Mouse (Mus musculus) forebrain, embryonic 15.5 days (tissue): ENCODE measurements around the gene A530084C06Rik. TPM values are rescaled to one million over a fixed set of nuclear protein-coding genes. Genes with fewer than 3 reads are reported as not detected.

Experiments used
- ATAC-seq: fragments of 200-750 bp; cut with Nextera tagmentation; replicated peaks from 2 replicates; pipeline ENCODE4 v1.8.0; 2017; ENCODE audit warnings: mild to moderate bottlenecking, moderate TSS enrichment, moderate library complexity
- H3K27ac ChIP-seq: fragments of 300-500 bp; sonication (generic); replicated peaks from 2 replicates; pipeline ENCODE4 v1.5.1; 2015; ENCODE audit warnings: mild to moderate bottlenecking, inconsistent platforms
- H3K27me3 ChIP-seq: fragments of 300-500 bp; sonication (generic); 2 replicates; pipeline ENCODE4 v1.6.1; 2015; ENCODE audit warnings: inconsistent platforms
- H3K36me3 ChIP-seq: fragments of 300-500 bp; sonication (generic); 2 replicates; pipeline ENCODE4 v1.6.1; 2015; ENCODE audit warnings: mild to moderate bottlenecking, inconsistent platforms
- H3K4me1 ChIP-seq: fragments of 300-500 bp; sonication (generic); 2 replicates; pipeline ENCODE4 v1.6.1; 2015; ENCODE audit warnings: inconsistent platforms
- H3K4me2 ChIP-seq: fragments of 300-500 bp; sonication (generic); replicated peaks from 2 replicates; pipeline ENCODE4 v1.6.1; 2015; ENCODE audit warnings: mild to moderate bottlenecking, inconsistent platforms
- H3K4me3 ChIP-seq: fragments of 300-500 bp; sonication (generic); 2 replicates; pipeline ENCODE4 v1.5.1; 2015; ENCODE audit warnings: mild to moderate bottlenecking, inconsistent platforms
- H3K9ac ChIP-seq: fragments of 300-500 bp; sonication (generic); replicated peaks from 2 replicates; pipeline ENCODE4 v1.6.1; 2015; ENCODE audit warnings: mild to moderate bottlenecking, inconsistent platforms
- H3K9me3 ChIP-seq: fragments of 300-500 bp; sonication (generic); 2 replicates; pipeline ENCODE4 v1.6.1; 2016; ENCODE audit warnings: inconsistent platforms
- WGBS: fragments of 180-500 bp; shearing (Covaris S2); methylation state at CpG from one replicate; pipeline ENCODE4 v1.1.7; 2015; ENCODE audit warnings: mixed read lengths; 5-methylcytosine and 5-hydroxymethylcytosine counted together
- polyA plus RNA-seq: library from polyadenylated mRNA; unstranded; fragments of >200 nt; fragmentation: Nextera tagmentation; extraction: Ambion mirVana; gene quantifications from 2 replicates; pipeline ENCODE4 v1.2.1, GENCODE M21; 2015

Gene A530084C06Rik
- polyA plus RNA-seq, 1 experiment from 2014 or later, result not detected

DNA sequence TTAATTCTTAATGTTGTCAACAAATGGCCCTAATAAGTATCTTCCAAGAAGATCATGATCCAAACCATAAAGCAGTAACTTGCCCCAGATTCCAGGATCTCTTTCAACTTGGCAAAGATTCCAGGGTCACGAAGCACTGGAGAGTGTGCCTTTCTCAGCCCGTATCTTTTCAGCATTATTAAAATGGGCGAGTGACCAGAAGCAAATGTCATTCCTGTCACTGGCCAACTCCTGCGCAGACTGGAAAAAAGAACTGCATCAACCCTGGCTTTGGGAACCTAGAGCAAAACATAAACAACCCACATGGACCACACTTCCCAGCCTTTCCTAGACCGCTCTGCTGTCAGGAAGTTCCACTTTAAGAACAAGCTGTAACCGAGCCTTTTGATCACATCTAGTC, 5.3 kb upstream of the A530084C06Rik start:
- no peak overlapping the region for H3K9ac ChIP-seq
- H3K27me3 ChIP-seq, result peaks cover 42% of the 10 kb centered on the region
- H3K36me3 ChIP-seq, result no peaks in the 10 kb centered on the region
- 61% methylated on average over 6 of the region's 6 CpGs for WGBS
- no peak for ATAC-seq
- H3K4me1 ChIP-seq, result peaks cover 6% of the 10 kb centered on the region
- H3K9me3 ChIP-seq, result no peaks in the 10 kb centered on the region
- H3K4me2 ChIP-seq, result no peak overlapping the region
- no peak overlapping the region for H3K4me3 ChIP-seq
- no peak overlapping the region for H3K27ac ChIP-seq

DNA sequence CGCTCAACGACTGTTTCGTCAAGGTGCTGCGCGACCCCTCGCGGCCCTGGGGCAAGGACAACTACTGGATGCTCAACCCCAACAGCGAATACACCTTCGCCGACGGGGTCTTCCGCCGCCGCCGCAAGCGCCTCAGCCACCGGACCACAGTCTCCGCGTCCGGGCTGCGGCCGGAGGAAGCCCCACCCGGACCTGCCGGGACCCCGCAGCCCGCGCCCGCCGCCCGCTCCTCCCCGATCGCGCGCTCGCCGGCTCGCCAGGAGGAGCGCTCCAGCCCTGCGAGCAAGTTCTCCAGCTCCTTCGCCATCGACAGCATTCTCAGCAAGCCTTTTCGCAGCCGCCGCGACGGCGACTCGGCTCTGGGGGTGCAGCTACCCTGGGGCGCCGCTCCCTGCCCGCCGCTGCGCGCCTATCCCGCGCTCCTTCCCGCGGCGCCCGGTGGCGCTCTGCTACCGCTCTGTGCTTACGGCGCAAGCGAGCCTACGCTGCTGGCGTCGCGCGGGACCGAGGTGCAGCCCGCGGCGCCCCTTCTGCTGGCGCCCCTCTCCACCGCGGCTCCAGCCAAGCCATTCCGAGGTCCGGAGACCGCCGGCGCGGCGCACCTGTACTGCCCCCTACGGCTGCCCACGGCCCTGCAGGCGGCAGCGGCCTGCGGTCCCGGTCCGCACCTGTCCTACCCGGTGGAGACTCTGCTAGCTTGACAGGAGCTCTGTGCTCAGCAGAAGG, 449 bp upstream of the A530084C06Rik start:
- Histone ChIP-seq H3K4me2 (peak overlapping the region; percentile 98), H3K9me3 (no peaks in the 10 kb centered on the region), H3K4me3 (peak overlapping the region; percentile 52), H3K27ac (peak overlapping the region; percentile 33), H3K4me1 (peaks cover 29% of the 10 kb centered on the region), H3K36me3 (no peaks in the 10 kb centered on the region), H3K27me3 (peaks cover 90% of the 10 kb centered on the region), H3K9ac (peak overlapping the region; percentile 53)
- WGBS, result under 1% methylated on average over 85 of the region's 92 CpGs
- peak; percentile 68 for ATAC-seq

DNA sequence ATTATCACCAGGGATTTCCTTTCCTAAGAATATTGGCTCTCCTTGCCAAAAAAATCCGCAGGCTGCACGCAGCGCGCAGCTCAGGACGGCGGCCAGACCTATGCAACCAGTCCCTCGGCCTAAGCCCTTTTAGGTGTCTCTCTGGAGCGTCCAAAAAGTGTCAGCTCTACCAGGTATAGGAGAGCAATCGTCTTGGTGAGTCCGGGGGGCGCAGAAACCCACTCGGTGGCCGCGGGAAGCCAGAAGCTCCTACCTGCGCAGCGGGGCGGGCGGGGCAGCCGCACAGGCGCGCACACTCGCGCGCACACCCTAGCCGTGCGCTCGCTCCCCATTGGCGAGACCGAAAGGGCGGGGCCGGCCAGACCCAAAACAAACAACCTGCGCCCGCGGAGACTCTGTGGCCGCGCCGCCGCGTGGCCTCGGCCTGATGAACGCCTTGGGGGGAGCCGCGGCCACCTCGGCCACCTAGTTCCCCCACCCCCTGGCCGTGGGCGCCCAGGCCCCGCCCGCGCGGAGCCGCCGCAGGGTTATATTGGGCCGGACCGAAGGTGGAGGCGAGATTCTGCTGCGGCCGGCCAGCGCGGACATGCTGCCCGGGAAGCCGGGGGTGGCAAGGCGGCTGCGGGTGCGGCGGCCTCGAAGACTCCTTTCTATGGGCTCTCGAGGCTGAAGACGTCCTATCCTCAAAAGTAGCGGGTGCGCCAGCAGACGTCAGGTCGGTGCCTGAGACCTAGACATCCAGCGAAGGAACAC, 1.2 kb downstream of the A530084C06Rik start:
- Histone ChIP-seq H3K9ac (peak overlapping the region; percentile 53), H3K27me3 (peaks cover 89% of the 10 kb centered on the region), H3K36me3 (no peaks in the 10 kb centered on the region), H3K4me1 (peaks cover 29% of the 10 kb centered on the region), H3K9me3 (no peaks in the 10 kb centered on the region), H3K4me3 (peak overlapping the region; percentile 52), H3K27ac (no peak overlapping the region), H3K4me2 (peak overlapping the region; percentile 98)
- WGBS, result under 1% methylated on average over 72 of the region's 73 CpGs
- peak; percentile 30 for ATAC-seq

DNA sequence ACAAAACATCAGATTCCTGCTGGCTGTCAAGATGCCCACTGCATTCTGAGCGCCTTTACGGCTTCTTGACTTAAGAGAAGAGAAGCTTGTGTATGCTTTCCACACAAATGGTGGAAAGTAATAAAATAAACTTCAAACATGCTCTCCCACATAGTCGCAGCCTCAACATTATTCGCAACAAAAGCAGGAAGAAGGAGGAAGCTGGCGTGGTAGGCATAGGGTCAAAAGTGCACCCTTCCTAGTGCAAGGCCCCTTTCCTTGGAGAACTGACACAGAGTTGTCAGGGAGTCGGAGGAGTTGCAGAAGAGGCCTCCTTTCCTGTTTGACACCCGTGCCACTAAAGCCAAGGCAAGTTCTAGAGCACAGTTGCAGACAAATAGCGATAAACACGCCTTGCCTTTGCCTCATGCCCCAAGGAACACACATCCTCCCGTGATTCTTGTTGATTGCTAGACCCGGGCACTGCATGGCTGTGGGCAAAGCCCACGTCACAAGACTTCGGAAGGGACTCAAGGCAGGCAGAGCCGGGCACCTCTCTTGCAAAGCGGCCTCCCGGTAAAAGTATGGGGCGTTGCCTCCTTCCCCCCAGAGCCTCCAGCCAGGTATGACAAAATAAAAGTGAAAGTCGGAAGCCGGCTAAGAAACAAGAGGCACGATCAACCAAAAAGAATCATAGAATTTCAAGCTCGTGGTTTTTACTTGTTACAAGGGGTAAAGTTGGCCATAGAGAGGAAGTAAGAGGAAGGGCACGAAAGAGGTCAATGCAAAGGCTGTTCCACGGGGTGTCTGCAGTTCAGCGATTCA, 2.0 kb downstream of the A530084C06Rik start:
- Histone ChIP-seq H3K4me2 (peak overlapping the region; percentile 98), H3K9me3 (no peaks in the 10 kb centered on the region), H3K27ac (no peak overlapping the region), H3K36me3 (no peaks in the 10 kb centered on the region), H3K27me3 (peaks cover 81% of the 10 kb centered on the region), H3K9ac (no peak overlapping the region), H3K4me1 (peaks cover 29% of the 10 kb centered on the region), H3K4me3 (peak overlapping the region; percentile 52)
- no peak for ATAC-seq
- WGBS, result 8% methylated on average over 24 of the region's 24 CpGs

DNA sequence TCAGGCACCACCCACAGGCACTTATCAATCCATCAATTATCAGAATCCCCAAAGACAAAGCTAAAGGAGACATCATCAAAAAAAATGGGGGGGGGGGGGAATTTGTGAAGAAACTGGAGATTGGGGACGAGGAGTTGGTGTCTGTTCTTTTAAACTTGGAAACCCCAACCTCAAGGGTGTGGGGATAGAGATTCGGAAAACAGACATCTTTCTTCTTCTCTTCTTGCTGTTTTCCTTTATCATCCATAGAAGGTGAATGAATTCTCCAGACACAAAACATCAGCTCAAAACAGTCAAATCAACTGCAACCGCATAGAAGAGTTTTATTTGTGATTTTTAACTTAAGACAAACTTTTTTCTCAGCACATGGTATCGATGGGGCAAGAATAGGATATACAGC, 3.3 kb downstream of the A530084C06Rik start, which contains the start of gene Foxq1:
TSS of gene Foxq1 (plus strand) at position 301 of the 400 bp plus-strand sequence.
- Histone ChIP-seq H3K4me3 (peak within 1 kb of the TSS; percentile 52; the same call in 1 of the 2 replicates), H3K4me2 (no peak within 1 kb of the TSS), H3K27me3 (peaks cover 68% of the 10 kb centered on the region), H3K4me1 (peaks cover 29% of the 10 kb centered on the region), H3K9me3 (no peaks in the 10 kb centered on the region), H3K27ac (no peak within 1 kb of the TSS), H3K36me3 (no peaks in the 10 kb centered on the region), H3K9ac (no peak within 1 kb of the TSS)
- WGBS, result 77% methylated on average over 4 of the region's 4 CpGs
- no peak for ATAC-seq

DNA sequence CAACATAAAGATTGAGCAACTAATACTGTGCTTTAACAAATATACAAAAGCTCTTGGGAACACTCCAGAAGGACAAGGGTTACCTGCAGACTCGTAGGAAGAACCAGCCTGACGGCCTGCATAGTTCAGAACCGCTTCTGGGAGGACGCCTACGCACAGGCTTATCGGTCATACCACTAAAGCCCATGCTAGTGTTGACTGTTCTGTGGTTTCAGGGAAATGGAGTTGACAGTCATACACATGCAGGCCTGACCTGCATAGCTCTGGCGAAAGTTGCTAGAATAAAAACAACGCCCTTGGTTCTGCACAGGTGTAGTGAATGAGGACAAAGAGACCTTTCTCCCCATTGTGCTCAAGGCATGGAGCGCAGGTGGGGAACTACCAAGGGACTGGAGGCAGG, 11.5 kb downstream of the A530084C06Rik start:
- no peak overlapping the region for H3K27ac ChIP-seq
- no peaks in the 10 kb centered on the region for H3K4me1 ChIP-seq
- no peaks in the 10 kb centered on the region for H3K36me3 ChIP-seq
- H3K4me3 ChIP-seq, result no peak overlapping the region
- H3K4me2 ChIP-seq, result no peak overlapping the region
- no peak for ATAC-seq
- no peaks in the 10 kb centered on the region for H3K27me3 ChIP-seq
- no peak overlapping the region for H3K9ac ChIP-seq
- WGBS, result 91% methylated on average over 9 of the region's 9 CpGs
- H3K9me3 ChIP-seq, result no peaks in the 10 kb centered on the region

DNA sequence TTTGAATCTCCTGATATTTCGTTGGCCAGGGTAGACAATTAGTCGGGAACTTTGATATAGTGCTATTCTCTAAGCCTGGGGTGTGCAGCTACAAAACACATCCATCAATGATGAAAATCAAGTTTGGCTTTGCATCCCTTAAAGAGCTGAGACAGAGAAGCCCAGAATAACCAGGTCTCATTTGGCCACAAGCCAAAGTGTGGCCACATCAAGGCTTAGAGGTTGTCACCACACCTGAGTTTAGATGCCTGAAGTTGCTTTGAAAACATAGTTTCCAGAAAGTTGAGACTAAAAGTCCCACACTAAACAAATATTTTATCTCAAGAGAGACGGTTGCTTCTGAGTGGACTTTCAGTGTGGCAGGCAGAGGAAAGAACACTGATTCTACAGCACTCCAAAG, 11.9 kb downstream of the A530084C06Rik start:
- Histone ChIP-seq H3K9me3 (no peaks in the 10 kb centered on the region), H3K9ac (no peak overlapping the region), H3K27ac (no peak overlapping the region), H3K27me3 (no peaks in the 10 kb centered on the region), H3K36me3 (no peaks in the 10 kb centered on the region), H3K4me1 (no peaks in the 10 kb centered on the region), H3K4me2 (no peak overlapping the region), H3K4me3 (no peak overlapping the region)
- 91% methylated on average over 3 of the region's 3 CpGs for whole genome bisulfite sequencing
- ATAC-seq, result no peak

DNA sequence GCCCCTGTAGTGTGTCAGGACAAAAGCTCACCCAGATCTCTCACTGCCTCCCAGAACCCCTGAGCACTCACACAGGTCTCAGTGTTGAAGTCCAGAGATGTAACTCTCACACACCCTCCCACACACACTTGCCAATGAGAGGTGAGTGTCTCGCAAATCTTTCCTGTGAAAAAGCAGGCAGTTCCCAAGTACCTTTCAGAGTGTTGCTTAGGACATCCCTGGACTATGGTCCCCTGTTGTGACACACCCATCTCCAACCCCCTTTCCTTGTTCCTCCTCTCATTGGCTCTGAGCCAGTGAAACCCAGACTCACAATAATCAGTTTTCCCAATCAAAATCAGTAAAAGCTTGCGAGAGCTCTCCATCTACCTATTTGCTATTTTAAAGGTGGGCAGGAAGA, 12.3 kb downstream of the A530084C06Rik start:
- Histone ChIP-seq H3K4me2 (no peak overlapping the region), H3K27me3 (no peaks in the 10 kb centered on the region), H3K27ac (no peak overlapping the region), H3K9ac (no peak overlapping the region), H3K4me3 (no peak overlapping the region), H3K9me3 (no peaks in the 10 kb centered on the region), H3K36me3 (no peaks in the 10 kb centered on the region), H3K4me1 (no peaks in the 10 kb centered on the region)
- WGBS, result 80% methylated on average over 2 of the region's 2 CpGs
- no peak for ATAC-seq

DNA sequence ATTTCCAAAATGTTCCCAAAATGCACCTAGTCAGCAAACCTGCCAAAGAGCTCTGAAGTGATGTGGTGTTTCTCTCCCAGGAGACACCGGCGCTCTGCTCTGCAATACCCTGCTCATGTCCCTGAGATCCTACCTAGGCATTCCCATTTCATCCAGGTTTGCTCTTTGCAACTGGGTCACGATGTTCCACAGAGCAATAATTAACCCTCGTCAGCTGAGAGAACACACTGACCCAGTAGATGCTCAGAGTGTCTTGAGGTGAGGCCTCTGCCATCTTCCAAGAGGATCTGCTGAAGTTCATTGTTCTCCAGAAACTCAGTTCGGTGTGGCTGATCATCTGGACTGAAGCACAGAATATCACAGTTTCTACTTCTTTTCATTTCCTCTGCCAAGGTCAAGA, 16.1 kb downstream of the A530084C06Rik start:
- no peaks in the 10 kb centered on the region for H3K4me1 ChIP-seq
- no peak overlapping the region for H3K9ac ChIP-seq
- no peaks in the 10 kb centered on the region for H3K9me3 ChIP-seq
- H3K4me3 ChIP-seq, result no peak overlapping the region
- H3K4me2 ChIP-seq, result no peak overlapping the region
- no peak for ATAC-seq
- WGBS, result 90% methylated on average over 5 of the region's 5 CpGs
- H3K36me3 ChIP-seq, result no peaks in the 10 kb centered on the region
- no peaks in the 10 kb centered on the region for H3K27me3 ChIP-seq
- H3K27ac ChIP-seq, result no peak overlapping the region

DNA sequence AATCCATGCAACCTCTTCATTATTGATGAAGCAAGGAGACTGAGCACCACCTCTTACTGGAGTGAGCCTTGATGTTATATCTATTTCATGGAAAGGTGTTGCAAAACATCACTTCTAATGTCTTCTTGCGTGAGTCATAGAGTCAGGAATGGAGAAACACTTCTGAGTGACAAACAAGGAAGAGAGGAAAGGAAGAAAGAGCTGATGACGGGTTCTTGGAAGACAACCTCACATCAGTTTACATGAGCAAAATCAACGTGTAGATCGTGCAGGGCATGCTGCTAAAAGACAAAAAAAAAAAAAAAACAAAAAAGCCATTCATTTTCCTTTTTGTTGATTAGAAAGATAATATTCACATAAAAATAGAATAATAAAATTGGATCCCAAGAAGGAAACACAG, 24.4 kb downstream of the A530084C06Rik start:
- H3K4me1 ChIP-seq, result no peaks in the 10 kb centered on the region
- no peak overlapping the region for H3K27ac ChIP-seq
- no peaks in the 10 kb centered on the region for H3K36me3 ChIP-seq
- no peaks in the 10 kb centered on the region for H3K9me3 ChIP-seq
- H3K4me2 ChIP-seq, result no peak overlapping the region
- no peak for ATAC-seq
- no peak overlapping the region for H3K9ac ChIP-seq
- no peak overlapping the region for H3K4me3 ChIP-seq
- WGBS, result 93% methylated on average over 4 of the region's 4 CpGs
- no peaks in the 10 kb centered on the region for H3K27me3 ChIP-seq

DNA sequence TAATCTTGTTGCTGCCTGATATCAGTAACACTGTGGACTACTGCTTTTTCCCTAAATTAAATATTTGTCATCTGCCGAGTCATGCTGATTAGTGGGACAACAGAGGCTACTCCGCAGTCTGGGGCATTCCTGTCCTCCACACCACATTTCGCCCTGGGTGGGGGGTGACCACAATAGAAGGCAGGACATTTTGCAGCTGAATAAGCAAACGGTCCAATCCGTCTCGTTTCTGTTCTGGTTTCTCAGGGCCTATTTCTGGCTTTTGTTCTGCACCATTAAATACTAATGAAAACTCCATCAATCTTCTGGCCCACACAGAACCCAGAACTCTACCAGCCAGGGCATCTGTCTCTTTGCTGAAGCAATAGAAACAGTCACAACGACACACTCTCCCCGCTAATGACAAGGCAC, 27.5 kb downstream of the A530084C06Rik start:
- Histone ChIP-seq H3K27ac (no peak overlapping the region), H3K36me3 (no peaks in the 10 kb centered on the region), H3K9me3 (no peaks in the 10 kb centered on the region), H3K4me1 (no peaks in the 10 kb centered on the region), H3K27me3 (no peaks in the 10 kb centered on the region), H3K9ac (no peak overlapping the region), H3K4me2 (no peak overlapping the region), H3K4me3 (no peak overlapping the region)
- ATAC-seq, result no peak
- WGBS, result 36% methylated on average over 8 of the region's 8 CpGs

DNA sequence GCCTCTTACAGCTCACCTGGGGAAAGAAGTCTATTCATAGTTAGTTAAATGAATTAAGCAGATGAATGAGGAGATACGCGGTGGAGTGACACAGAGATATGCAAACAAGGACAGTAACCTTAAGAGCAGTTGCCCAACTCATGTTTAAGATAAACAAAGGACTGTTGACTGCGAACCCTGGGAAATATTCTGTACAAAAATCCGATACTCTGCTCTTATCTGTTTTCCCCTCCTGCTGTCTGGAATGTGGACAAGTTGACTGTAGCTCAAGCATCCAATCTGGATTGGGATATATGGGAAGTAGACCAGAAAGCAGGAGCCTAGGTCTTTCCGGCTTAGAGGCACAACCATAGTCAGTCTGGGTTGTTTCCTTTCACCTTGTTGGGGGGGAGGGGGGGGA, 27.9 kb downstream of the A530084C06Rik start:
- Histone ChIP-seq H3K4me2 (no peak overlapping the region), H3K36me3 (no peaks in the 10 kb centered on the region), H3K4me3 (no peak overlapping the region), H3K9ac (no peak overlapping the region), H3K27ac (no peak overlapping the region), H3K9me3 (no peaks in the 10 kb centered on the region), H3K4me1 (no peaks in the 10 kb centered on the region), H3K27me3 (no peaks in the 10 kb centered on the region)
- no peak for ATAC-seq
- 87% methylated on average over 5 of the region's 5 CpGs for WGBS
